Mouse (Mus musculus): ENCODE results near the gene Ddx28.

DNA sequence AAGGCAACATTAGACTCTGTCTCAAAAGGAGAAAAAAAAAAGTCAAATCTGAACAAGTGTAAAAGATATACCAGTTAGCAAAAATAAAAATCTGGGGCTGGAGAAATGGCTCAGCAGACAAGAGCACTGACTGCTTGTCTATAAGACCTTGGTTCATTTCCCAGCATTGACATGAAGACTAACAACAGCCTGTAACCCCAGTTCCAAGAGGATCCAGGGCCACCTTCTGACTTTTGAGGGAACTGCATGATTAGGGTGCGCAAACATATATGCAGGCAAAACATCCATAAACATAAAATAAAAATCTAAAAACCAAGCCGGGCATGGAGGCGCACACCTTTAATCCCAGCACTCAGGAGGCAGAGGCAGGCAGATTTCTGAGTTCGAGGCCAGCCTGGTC lies 5.3 kb downstream of the Ddx28 start:
- TF ChIP-seq CTCF (IDR thresholded peaks at IDR 0.05; ENCODE audit: low read depth): peak; percentile 37; the same call in 1 of the 2 replicates
- no peak for TF ChIP-seq EP300 (IDR thresholded peaks at IDR 0.05; ENCODE audit: low read depth)

Measured in liver, embryonic 14.5 days (tissue).